Mouse (Mus musculus) spleen, adult 2 months (tissue): ENCODE data around the gene Map3k9.

ENCODE experiments used
- CTCF ChIP-seq: fragments of 200-500 bp; IDR thresholded peaks from 2 replicates; pipeline ENCODE4 v1.5.1; 2011; ENCODE audit warnings: mild to moderate bottlenecking, inconsistent platforms; ENCODE audit not compliant: insufficient read depth, insufficient read length, insufficient replicate concordance; ENCODE audit errors: extremely low read depth
- POLR2A ChIP-seq: fragments of 200-500 bp; IDR thresholded peaks from 2 replicates; pipeline ENCODE4 v1.6.1; 2011; ENCODE audit warnings: low read depth, low read length, inconsistent platforms

DNA sequence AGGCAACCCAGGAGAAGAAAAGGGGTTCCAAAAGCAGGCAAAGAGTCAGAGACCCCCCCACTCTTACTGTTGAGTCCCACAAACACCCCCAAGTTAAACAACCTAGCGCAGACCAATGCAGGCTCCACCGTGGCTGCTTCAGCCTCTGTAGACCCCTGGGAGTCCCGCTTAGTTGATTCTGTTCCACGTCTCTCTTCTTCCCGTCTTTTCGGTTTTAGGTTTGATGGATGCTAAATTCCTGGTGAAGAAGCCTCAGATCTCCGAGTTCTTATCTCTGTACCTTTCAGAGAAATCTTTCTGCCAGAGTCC lies 26.5 kb upstream of the Map3k9 start:
- TF ChIP-seq CTCF (no peak), POLR2A (no peak)
